In genomic region chr7:133112351-133112831, GRCm38 (mm10) we compare ENCODE assay signal across 8 mouse cellular contexts. TPM values are rescaled to one million over a fixed set of nuclear protein-coding genes. Genes with fewer than 3 reads are reported as not detected.
DNase-seq lines count a peak whose midpoint lies in the region; ATAC-seq lines count a peak whose summit lies in the region.

No protein-coding gene starts in this region.

- no peak for ATAC-seq in heart, embryonic 11.5 days (replicated peaks; ENCODE audit: insufficient number of reproducible peaks, low FRiP score, low TSS enrichment)
- ATAC-seq in embryonic facial prominence, embryonic 15.5 days (ENCODE audit: insufficient number of reproducible peaks, low FRiP score, low TSS enrichment, low read depth): 0 out of 2 replicates have a peak, but pooled peaks have one; percentile 14
- peak; percentile 60 for ATAC-seq in kidney, embryonic 16.5 days (ENCODE audit: low FRiP score, low TSS enrichment)
- no peak for ATAC-seq in activated CD4-positive, CD25-positive, alpha-beta regulatory T cell, adult 4 months

- no peaks in the 10 kb centered on the region for H3K36me3 ChIP-seq in heart, embryonic 11.5 days (ENCODE audit: control insufficient read depth, insufficient read depth, low read length)
- H3K36me3 ChIP-seq in embryonic facial prominence, embryonic 15.5 days: no peaks in the 10 kb centered on the region
- H3K36me3 ChIP-seq in kidney, embryonic 16.5 days (ENCODE audit: insufficient read depth, low read length): no peaks in the 10 kb centered on the region

- peaks cover 59% of the 10 kb centered on the region for H3K4me1 ChIP-seq in heart, embryonic 11.5 days (ENCODE audit: control insufficient read depth, insufficient read depth, low read length)
- peaks cover 67% of the 10 kb centered on the region for H3K4me1 ChIP-seq in embryonic facial prominence, embryonic 15.5 days
- peaks cover 85% of the 10 kb centered on the region for H3K4me1 ChIP-seq in kidney, embryonic 16.5 days (ENCODE audit: insufficient read depth, low read length)

- H3K27ac ChIP-seq in heart, embryonic 11.5 days (ENCODE audit: low read depth, low read length): 0 out of 2 replicates have a peak overlapping the region, but pooled peaks have one; percentile 18
- H3K27ac ChIP-seq in embryonic facial prominence, embryonic 15.5 days (replicated peaks): peak overlapping the region; percentile 63
- peak overlapping the region; percentile 88 for H3K27ac ChIP-seq in kidney, embryonic 16.5 days (ENCODE audit: low read length)

- H3K9me3 ChIP-seq in heart, embryonic 11.5 days (replicated peaks; ENCODE audit: control insufficient read depth, low read length): no peaks in the 10 kb centered on the region
- H3K9me3 ChIP-seq in embryonic facial prominence, embryonic 15.5 days (replicated peaks): no peaks in the 10 kb centered on the region
- no peaks in the 10 kb centered on the region for H3K9me3 ChIP-seq in kidney, embryonic 16.5 days (ENCODE audit: low read length)

- peak overlapping the region; percentile 29; the same call in 1 of the 2 replicates for H3K9ac ChIP-seq in heart, embryonic 11.5 days (ENCODE audit: low read depth, low read length)
- no peak overlapping the region for H3K9ac ChIP-seq in embryonic facial prominence, embryonic 15.5 days
- peak overlapping the region; percentile 36 for H3K9ac ChIP-seq in kidney, embryonic 16.5 days (replicated peaks; ENCODE audit: low read length)

- no peak overlapping the region for H3K4me3 ChIP-seq in heart, embryonic 11.5 days (ENCODE audit: low read depth, low read length)
- H3K4me3 ChIP-seq in embryonic facial prominence, embryonic 15.5 days (replicated peaks): no peak overlapping the region
- H3K4me3 ChIP-seq in kidney, embryonic 16.5 days (ENCODE audit: low read length): no peak overlapping the region

- no peak overlapping the region for H3K4me2 ChIP-seq in heart, embryonic 11.5 days
- H3K4me2 ChIP-seq in embryonic facial prominence, embryonic 15.5 days (replicated peaks): no peak overlapping the region
- 0 out of 2 replicates have a peak overlapping the region, but pooled peaks have one; percentile 14 for H3K4me2 ChIP-seq in kidney, embryonic 16.5 days (replicated peaks; ENCODE audit: low read depth, low read length)

- DNase-seq in heart, adult 9 months (ENCODE audit: low spot score in 2 of 2): no peak
- peak; percentile 29 for DNase-seq in 3T3-L1 (ENCODE audit: low read depth, low spot score)
- no peak for DNase-seq in cerebellum, adult 9-11 months
- no peak for DNase-seq in left cerebral cortex, adult 18-20 months (ENCODE audit: low spot score in 2 of 2)

- 36% methylated on average over 6 of the region's 6 CpGs for WGBS in heart, embryonic 11.5 days (ENCODE audit: insufficient replicate concordance)
- 15% methylated on average over 6 of the region's 6 CpGs for WGBS in embryonic facial prominence, embryonic 15.5 days
- 28% methylated on average over 6 of the region's 6 CpGs for WGBS in kidney, embryonic 16.5 days

- no peaks in the 10 kb centered on the region for H3K27me3 ChIP-seq in heart, embryonic 11.5 days (ENCODE audit: control insufficient read depth, insufficient read depth, low read length)
- H3K27me3 ChIP-seq in embryonic facial prominence, embryonic 15.5 days: no peaks in the 10 kb centered on the region
- no peaks in the 10 kb centered on the region for H3K27me3 ChIP-seq in kidney, embryonic 16.5 days (ENCODE audit: insufficient read depth, low read length)

RNA-seq across cellular contexts. Expression of gene Fgfr2, which starts 10.8 kb away (rescaled TPM):
- 24.9 and 27.0 TPM in 2 replicates for polyA plus RNA-seq in heart, embryonic 11.5 days (2014; fragmentation: Nextera tagmentation; extraction: Ambion mirVana)
- 131 and 137 TPM in 2 replicates for polyA plus RNA-seq in embryonic facial prominence, embryonic 15.5 days (2015; fragmentation: Nextera tagmentation; extraction: Ambion mirVana)
- polyA plus RNA-seq in kidney, embryonic 16.5 days (2015; fragmentation: Nextera tagmentation; extraction: Ambion mirVana): 115 and 118 TPM in 2 replicates
- total RNA-seq in left cerebral cortex, adult 18-20 months (2021): 10 to 100 TPM; 44.0 to 52.8 TPM
- polyA plus RNA-seq in activated CD4-positive, CD25-positive, alpha-beta regulatory T cell, adult 4 months (2017; shearing (Covaris generic)): not detected

RNA-seq across cellular contexts. Expression of gene Ctbp2, which starts 11.8 kb away (rescaled TPM):
- polyA plus RNA-seq in heart, embryonic 11.5 days (2014; fragmentation: Nextera tagmentation; extraction: Ambion mirVana): 59.6 and 62.7 TPM in 2 replicates
- 64.7 and 71.3 TPM in 2 replicates for polyA plus RNA-seq in embryonic facial prominence, embryonic 15.5 days (2015; fragmentation: Nextera tagmentation; extraction: Ambion mirVana)
- polyA plus RNA-seq in kidney, embryonic 16.5 days (2015; fragmentation: Nextera tagmentation; extraction: Ambion mirVana): 121 and 123 TPM in 2 replicates
- 10 to 100 TPM; 26.4 to 27.3 TPM for total RNA-seq in left cerebral cortex, adult 18-20 months (2021)
- 1 to 10 TPM; 1.6 to 4.4 TPM for polyA plus RNA-seq in activated CD4-positive, CD25-positive, alpha-beta regulatory T cell, adult 4 months (2017; shearing (Covaris generic))

Comparison
In these comparisons a context has a peak if more than half of its experiments do, and no peak if none do; other contexts are left out.
1. ATAC-seq: peak in embryonic facial prominence, embryonic 15.5 days (single experiment) and kidney, embryonic 16.5 days (single experiment); none in heart, embryonic 11.5 days (single experiment) and activated CD4-positive, CD25-positive, alpha-beta regulatory T cell, adult 4 months (single experiment).
2. H3K27ac ChIP-seq: peak in every context shown above with its lines; median percentile 88 in kidney, embryonic 16.5 days; 63 in embryonic facial prominence, embryonic 15.5 days; 18 in heart, embryonic 11.5 days.
3. RNA of gene Fgfr2, which starts 10.8 kb away (polyA plus RNA-seq): 131 to 137 TPM in embryonic facial prominence, embryonic 15.5 days, 115 to 118 TPM in kidney, embryonic 16.5 days and 24.9 to 27.0 TPM in heart, embryonic 11.5 days; not detected in activated CD4-positive, CD25-positive, alpha-beta regulatory T cell, adult 4 months; every median in the first group is over 10 times any median in the second.
4. RNA of gene Ctbp2, which starts 11.8 kb away (polyA plus RNA-seq): 121 to 123 TPM in kidney, embryonic 16.5 days, 64.7 to 71.3 TPM in embryonic facial prominence, embryonic 15.5 days and 59.6 to 62.7 TPM in heart, embryonic 11.5 days; 1.6 to 4.4 TPM in activated CD4-positive, CD25-positive, alpha-beta regulatory T cell, adult 4 months; every median in the first group is over 10 times any median in the second.